Mouse (Mus musculus) MEL (cell line): ENCODE measurements around the gene Tefm. TPM values are rescaled to one million over a fixed set of nuclear protein-coding genes. Genes with fewer than 3 reads are reported as not detected.

Experiments
- DNase-seq: peaks from one replicate; pipeline ENCODE4 v3.0.0; 2011; ENCODE audit warnings: low read depth, low spot score
- H3K27ac ChIP-seq: 2 replicates; pipeline ENCODE4 v1.5.1; 2012; ENCODE audit warnings: low read depth, mild to moderate bottlenecking, control low read depth, low read length, moderate library complexity; ENCODE audit not compliant: control insufficient read depth
- H3K27me3 ChIP-seq, 2 experiments: fragments of 150-350 bp in 1 of 2; sonication (generic) in 1 of 2; 2 replicates each; pipeline ENCODE4 v1.6.1; 2012; ENCODE audit warnings: low read length in 2 of 2, mild to moderate bottlenecking in 2 of 2, improper control_type of control experiment in 1 of 2, moderate library complexity in 1 of 2; ENCODE audit not compliant: insufficient read depth in 2 of 2, control insufficient read depth in 1 of 2
- H3K36me3 ChIP-seq, 2 experiments: 2 replicates each; pipeline ENCODE4 v1.6.1; 2012 to 2014; ENCODE audit warnings: low read length in 2 of 2, improper control_type of control experiment in 1 of 2, inconsistent platforms in 1 of 2, mild to moderate bottlenecking in 1 of 2; ENCODE audit not compliant: insufficient read depth in 2 of 2, control insufficient read depth in 1 of 2
- H3K4me1 ChIP-seq, 2 experiments: fragments of 150-350 bp in 1 of 2; sonication (generic) in 1 of 2; 2 replicates each; pipeline ENCODE4 v1.6.1; 2012; ENCODE audit warnings: low read length in 2 of 2, improper control_type of control experiment in 1 of 2, mild to moderate bottlenecking in 1 of 2; ENCODE audit not compliant: insufficient read depth in 2 of 2, control insufficient read depth in 1 of 2
- H3K4me3 ChIP-seq, 2 experiments: fragments of 150-350 bp in 1 of 2; sonication (generic) in 1 of 2; 2 replicates each; pipeline ENCODE4 v1.5.1; 2012; ENCODE audit warnings: low read depth in 2 of 2, low read length in 2 of 2, mild to moderate bottlenecking in 2 of 2, moderate library complexity in 2 of 2, control low read depth in 1 of 2, improper control_type of control experiment in 1 of 2; ENCODE audit not compliant: control insufficient read depth in 1 of 2, insufficient read depth in 1 of 2
- H3K79me2 ChIP-seq: 2 replicates; pipeline ENCODE4 v1.6.1; 2012; ENCODE audit warnings: mild to moderate bottlenecking, low read length, moderate library complexity; ENCODE audit not compliant: control insufficient read depth, poor library complexity, insufficient read depth
- H3K9ac ChIP-seq: 2 replicates; pipeline ENCODE4 v1.6.1; 2012; ENCODE audit warnings: low read depth, mild to moderate bottlenecking, control low read depth, low read length, moderate library complexity; ENCODE audit not compliant: control insufficient read depth, poor library complexity, severe bottlenecking
- H3K9me3 ChIP-seq: fragments of 150-350 bp; sonication (generic); replicated peaks from 2 replicates; pipeline ENCODE4 v1.6.1; 2012; ENCODE audit warnings: mild to moderate bottlenecking, low read length, improper control_type of control experiment, moderate library complexity; ENCODE audit not compliant: insufficient read depth
- CTCF ChIP-seq, 3 experiments: IDR thresholded peaks in 2 of 3; conservative IDR thresholded peaks in 1 of 3; 2 replicates each; pipeline ENCODE4 v1.5.1; 2011 to 2012; ENCODE audit warnings: low read length in 3 of 3, low read depth in 2 of 3, mild to moderate bottlenecking in 2 of 3, improper control_type of control experiment in 1 of 3, inconsistent platforms in 1 of 3, mixed read lengths in 1 of 3, moderate library complexity in 1 of 3; ENCODE audit not compliant: control insufficient read depth in 1 of 3, insufficient read depth in 1 of 3, poor library complexity in 1 of 3, severe bottlenecking in 1 of 3
- GABPA ChIP-seq: IDR thresholded peaks from 2 replicates; pipeline ENCODE4 v1.6.1; 2012; ENCODE audit warnings: low read depth, mild to moderate bottlenecking, inconsistent platforms, low read length, improper control_type of control experiment, moderate library complexity
- KAT2A ChIP-seq: conservative IDR thresholded peaks from 2 replicates; pipeline ENCODE4 v1.6.1; 2012; ENCODE audit warnings: low read depth, low read length, improper control_type of control experiment, inconsistent platforms
- MAFK ChIP-seq: IDR thresholded peaks from 2 replicates; pipeline ENCODE4 v1.6.1; 2011; ENCODE audit warnings: low read depth, mild to moderate bottlenecking, low read length, improper control_type of control experiment, borderline replicate concordance
- MXI1 ChIP-seq: IDR thresholded peaks from 2 replicates; pipeline ENCODE4 v1.6.1; 2011; ENCODE audit warnings: mild to moderate bottlenecking, low read depth, low read length, improper control_type of control experiment
- MYC ChIP-seq: IDR thresholded peaks from 2 replicates; pipeline ENCODE4 v1.6.1; 2011; ENCODE audit warnings: low read depth, mild to moderate bottlenecking, low read length, improper control_type of control experiment, moderate library complexity
- POLR2A ChIP-seq, 2 experiments: IDR thresholded peaks; 2 replicates each; pipeline ENCODE4 v1.6.1; 2011 to 2012; ENCODE audit warnings: low read length in 2 of 2, mild to moderate bottlenecking in 2 of 2, control low read depth in 1 of 2, improper control_type of control experiment in 1 of 2, low read depth in 1 of 2, moderate library complexity in 1 of 2; ENCODE audit not compliant: control insufficient read depth in 1 of 2, insufficient read depth in 1 of 2, poor library complexity in 1 of 2
- RCOR1 ChIP-seq: IDR thresholded peaks from 2 replicates; pipeline ENCODE4 v1.6.1; 2012; ENCODE audit warnings: low read depth, mild to moderate bottlenecking, inconsistent platforms, low read length, improper control_type of control experiment
- SIN3A ChIP-seq: IDR thresholded peaks from 2 replicates; pipeline ENCODE4 v1.6.1; 2012; ENCODE audit warnings: low read length, improper control_type of control experiment, inconsistent platforms
- SMC3 ChIP-seq: IDR thresholded peaks from 2 replicates; pipeline ENCODE4 v1.6.1; 2011; ENCODE audit warnings: low read depth, low read length, improper control_type of control experiment
- USF1 ChIP-seq: IDR thresholded peaks from 2 replicates; pipeline ENCODE4 v1.6.1; 2014; ENCODE audit warnings: low read depth, mild to moderate bottlenecking, inconsistent platforms, low read length, improper control_type of control experiment, moderate library complexity
- ZMIZ1 ChIP-seq: IDR thresholded peaks from 2 replicates; pipeline ENCODE4 v1.6.1; 2012; ENCODE audit warnings: low read depth, mild to moderate bottlenecking, inconsistent platforms, low read length, improper control_type of control experiment, moderate library complexity
- ZNF384 ChIP-seq: IDR thresholded peaks from 2 replicates; pipeline ENCODE4 v1.6.1; 2012; ENCODE audit warnings: low read depth, mild to moderate bottlenecking, inconsistent platforms, low read length, improper control_type of control experiment
- polyA plus RNA-seq, 2 experiments: library from polyadenylated mRNA; stranded (reverse) in 1 of 2; unstranded in 1 of 2; fragments of >175 nt in 1 of 2; fragments of >200 nt in 1 of 2; gene quantifications; 2 replicates each; pipeline versions ENCODE4 v1.2.1 to v1.2.4; 2012; ENCODE audit warnings: low replicate concordance in 2 of 2, low read depth in 1 of 2; ENCODE audit not compliant: insufficient read length in 2 of 2, insufficient read depth in 1 of 2, missing spikeins in 1 of 2
- total RNA-seq: library from RNA; depleted of rRNA; stranded (reverse); fragments of 300-350 nt; gene quantifications from 2 replicates; pipeline ENCODE4 v1.2.3, GENCODE M21; 2012

The Tefm gene
- total and polyA plus RNA-seq, 3 experiments: 23.6 to 33.9 TPM; not detected in 1

GRCm38 (mm10) chr11:80178316-80178715, 36.3 kb upstream of the Tefm start:
- Histone ChIP-seq H3K4me1 (peaks cover 0 to 12% of the 10 kb centered on the region in 2 experiments; a peak in 3 of 4 replicates), H3K9ac (no peak overlapping the region), H3K27ac (no peak overlapping the region)

GRCm38 (mm10) chr11:80176911-80177895, 35.2 kb upstream of the Tefm start:
- Histone ChIP-seq H3K27me3 (no peaks in the 10 kb centered on the region), H3K9ac (no peak overlapping the region), H3K4me3 (no peak overlapping the region), H3K79me2 (no peaks in the 10 kb centered on the region), H3K36me3 (no peaks in the 10 kb centered on the region; a peak in 1 of 4 replicates), H3K27ac (no peak overlapping the region), H3K9me3 (no peaks in the 10 kb centered on the region), H3K4me1 (peaks cover 0 to 12% of the 10 kb centered on the region in 2 experiments; a peak in 3 of 4 replicates)
- no peak for DNase-seq
- TF ChIP-seq ZNF384 (peak; percentile 96), KAT2A (no peak), ZMIZ1 (no peak), MAFK (peak; percentile 85), MXI1 (no peak), GABPA (0 out of 2 replicates have a peak, but pooled peaks have one; percentile 15)

More at GRCm38 (mm10) chr11:80178316-80178715, 36.3 kb upstream of the Tefm start:
- no peak overlapping the region for H3K4me3 ChIP-seq
- H3K9me3 ChIP-seq: no peaks in the 10 kb centered on the region
- no peaks in the 10 kb centered on the region for H3K79me2 ChIP-seq
- no peak for DNase-seq
- no peak for TF ChIP-seq POLR2A (IDR thresholded peaks at IDR 0.05; ENCODE audit: control insufficient read depth in 1 of 2, insufficient read depth in 1 of 2, low read depth in 1 of 2, low read length in 2 of 2, poor library complexity in 1 of 2)
- no peak for TF ChIP-seq SMC3
- TF ChIP-seq CTCF (IDR thresholded peaks at IDR 0.05 in 2 of 3, conservative IDR thresholded peaks at IDR 0.05 in 1 of 3; ENCODE audit: control insufficient read depth in 1 of 3, insufficient read depth in 1 of 3, low read depth in 2 of 3, low read length in 3 of 3, poor library complexity in 1 of 3, severe bottlenecking in 1 of 3): no peak
- no peak for TF ChIP-seq SIN3A
- TF ChIP-seq USF1: no peak
- TF ChIP-seq MYC: no peak
- TF ChIP-seq RCOR1: no peak
- H3K27me3 ChIP-seq: no peaks in the 10 kb centered on the region
- H3K36me3 ChIP-seq: no peaks in the 10 kb centered on the region; a peak in 1 of 4 replicates
